Mouse (Mus musculus): ENCODE measurements around the gene Myo18a. TPM values are rescaled to one million over a fixed set of nuclear protein-coding genes. Genes with fewer than 3 reads are reported as not detected.

Myo18a gene
- polyA plus RNA-seq, 1 experiment from 2014 or later: 44.9 TPM

DNA sequence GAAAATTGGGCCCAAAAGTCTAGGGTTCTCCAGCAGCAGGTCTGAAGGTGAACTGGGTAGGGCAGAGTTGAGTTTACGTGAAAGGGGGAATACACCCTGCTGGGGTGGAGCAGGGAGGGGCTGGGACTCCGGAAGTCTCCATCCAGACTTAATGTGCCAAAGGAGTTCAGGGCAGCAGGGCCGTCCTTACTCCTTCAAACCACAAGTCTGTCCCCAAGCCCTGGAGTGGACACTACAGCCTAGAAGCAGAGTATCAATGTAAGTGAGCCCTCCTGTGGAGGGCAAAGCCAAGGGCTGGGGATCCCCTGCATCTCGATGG lies 2.4 kb downstream of the Myo18a start:
- H3K9me3 ChIP-seq (replicated peaks; ENCODE audit: control insufficient read depth, low read length): no peaks in the 10 kb centered on the region
- H3K9ac ChIP-seq (ENCODE audit: low read length): peak overlapping the region; percentile 36; the same call in 1 of the 2 replicates
- H3K4me2 ChIP-seq (ENCODE audit: low read depth, low read length): peak overlapping the region; percentile 64
- H3K36me3 ChIP-seq (ENCODE audit: control insufficient read depth, insufficient read depth, low read length): no peaks in the 10 kb centered on the region
- 45% methylated on average over 4 of the region's 4 CpGs for WGBS
- H3K27ac ChIP-seq (ENCODE audit: low read length): peak overlapping the region; percentile 73
- H3K27me3 ChIP-seq (ENCODE audit: control insufficient read depth, insufficient read depth, low read length): no peaks in the 10 kb centered on the region
- H3K4me3 ChIP-seq (replicated peaks; ENCODE audit: low read length): 0 out of 2 replicates have a peak overlapping the region, but pooled peaks have one; percentile 9
- peaks cover 35% of the 10 kb centered on the region for H3K4me1 ChIP-seq (ENCODE audit: control insufficient read depth, insufficient read depth, low read length)
- peak; percentile 14; the same call in 1 of the 2 replicates for ATAC-seq (ENCODE audit: insufficient read depth, low FRiP score)

- H3K9me3 ChIP-seq (replicated peaks; ENCODE audit: control insufficient read depth, low read length): no peaks in the 10 kb centered on the region
These were observed 3.4 kb downstream of the Myo18a start for GRCm38 (mm10) chr11:77766351-77767001.

GRCm38 (mm10) chr11:77769496-77769895 lies 6.5 kb downstream of the Myo18a start:
- no peak overlapping the region for H3K4me2 ChIP-seq (ENCODE audit: low read depth, low read length)
- H3K4me3 ChIP-seq (replicated peaks; ENCODE audit: low read length): no peak overlapping the region
- H3K27ac ChIP-seq (ENCODE audit: low read length): no peak overlapping the region
- no peaks in the 10 kb centered on the region for H3K27me3 ChIP-seq (ENCODE audit: control insufficient read depth, insufficient read depth, low read length)
- no peaks in the 10 kb centered on the region for H3K36me3 ChIP-seq (ENCODE audit: control insufficient read depth, insufficient read depth, low read length)
- H3K4me1 ChIP-seq (ENCODE audit: control insufficient read depth, insufficient read depth, low read length): peaks cover 30% of the 10 kb centered on the region
- no peaks in the 10 kb centered on the region for H3K9me3 ChIP-seq (replicated peaks; ENCODE audit: control insufficient read depth, low read length)
- H3K9ac ChIP-seq (ENCODE audit: low read length): no peak overlapping the region
- no peak for ATAC-seq (ENCODE audit: insufficient read depth, low FRiP score)
- WGBS: 78% methylated on average over 4 of the region's 4 CpGs

More at GRCm38 (mm10) chr11:77766351-77767001, 3.4 kb downstream of the Myo18a start:
- ATAC-seq (ENCODE audit: insufficient read depth, low FRiP score): peak; percentile 68
- 3% methylated on average over 35 of the region's 35 CpGs for WGBS
- peak overlapping the region; percentile 64 for H3K4me2 ChIP-seq (ENCODE audit: low read depth, low read length)
- H3K4me3 ChIP-seq (replicated peaks; ENCODE audit: low read length): peak overlapping the region; percentile 48
- H3K27me3 ChIP-seq (ENCODE audit: control insufficient read depth, insufficient read depth, low read length): no peaks in the 10 kb centered on the region
- peak overlapping the region; percentile 73 for H3K27ac ChIP-seq (ENCODE audit: low read length)
- H3K9ac ChIP-seq (ENCODE audit: low read length): peak overlapping the region; percentile 69
- H3K4me1 ChIP-seq (ENCODE audit: control insufficient read depth, insufficient read depth, low read length): peaks cover 35% of the 10 kb centered on the region
- H3K36me3 ChIP-seq (ENCODE audit: control insufficient read depth, insufficient read depth, low read length): no peaks in the 10 kb centered on the region

GRCm38 (mm10) chr11:77770346-77770745 lies 7.3 kb downstream of the Myo18a start:
- Histone ChIP-seq H3K27ac (ENCODE audit: low read length) (no peak overlapping the region), H3K4me3 (replicated peaks; ENCODE audit: low read length) (no peak overlapping the region), H3K36me3 (ENCODE audit: control insufficient read depth, insufficient read depth, low read length) (no peaks in the 10 kb centered on the region), H3K4me1 (ENCODE audit: control insufficient read depth, insufficient read depth, low read length) (peaks cover 24% of the 10 kb centered on the region), H3K9me3 (replicated peaks; ENCODE audit: control insufficient read depth, low read length) (no peaks in the 10 kb centered on the region), H3K27me3 (ENCODE audit: control insufficient read depth, insufficient read depth, low read length) (no peaks in the 10 kb centered on the region), H3K9ac (ENCODE audit: low read length) (no peak overlapping the region), H3K4me2 (ENCODE audit: low read depth, low read length) (no peak overlapping the region)
- WGBS: 70% methylated on average over 8 of the region's 8 CpGs
- no peak for ATAC-seq (ENCODE audit: insufficient read depth, low FRiP score)

- ATAC-seq (ENCODE audit: insufficient read depth, low FRiP score): peak; percentile 90
- Histone ChIP-seq H3K4me3 (replicated peaks; ENCODE audit: low read length) (no peak overlapping the region), H3K9ac (ENCODE audit: low read length) (peak overlapping the region; percentile 35; the same call in 1 of the 2 replicates), H3K4me1 (ENCODE audit: control insufficient read depth, insufficient read depth, low read length) (peaks cover 13% of the 10 kb centered on the region; the same call in 1 of the 2 replicates), H3K4me2 (ENCODE audit: low read depth, low read length) (0 out of 2 replicates have a peak overlapping the region, but pooled peaks have one; percentile 9), H3K27ac (ENCODE audit: low read length) (peak overlapping the region; percentile 93), H3K36me3 (ENCODE audit: control insufficient read depth, insufficient read depth, low read length) (no peaks in the 10 kb centered on the region), H3K27me3 (ENCODE audit: control insufficient read depth, insufficient read depth, low read length) (no peaks in the 10 kb centered on the region), H3K9me3 (replicated peaks; ENCODE audit: control insufficient read depth, low read length) (no peaks in the 10 kb centered on the region)
- WGBS: 42% methylated on average over 8 of the region's 8 CpGs
These were observed 9.1 kb downstream of the Myo18a start for GRCm38 (mm10) chr11:77771879-77772713.

GRCm38 (mm10) chr11:77775701-77776400 lies 12.8 kb downstream of the Myo18a start:
- H3K4me3 ChIP-seq (replicated peaks; ENCODE audit: low read length): no peak overlapping the region
- no peaks in the 10 kb centered on the region for H3K9me3 ChIP-seq (replicated peaks; ENCODE audit: control insufficient read depth, low read length)
- no peaks in the 10 kb centered on the region for H3K27me3 ChIP-seq (ENCODE audit: control insufficient read depth, insufficient read depth, low read length)
- WGBS: 61% methylated on average over 9 of the region's 9 CpGs
- no peak overlapping the region for H3K9ac ChIP-seq (ENCODE audit: low read length)
- 0 out of 2 replicates have a peak, but pooled peaks cover 7% of the 10 kb centered on the region for H3K36me3 ChIP-seq (ENCODE audit: control insufficient read depth, insufficient read depth, low read length)
- peaks cover 13% of the 10 kb centered on the region; the same call in 1 of the 2 replicates for H3K4me1 ChIP-seq (ENCODE audit: control insufficient read depth, insufficient read depth, low read length)
- no peak overlapping the region for H3K4me2 ChIP-seq (ENCODE audit: low read depth, low read length)
- H3K27ac ChIP-seq (ENCODE audit: low read length): no peak overlapping the region
- no peak for ATAC-seq (ENCODE audit: insufficient read depth, low FRiP score)

GRCm38 (mm10) chr11:77777436-77777835 lies 14.4 kb downstream of the Myo18a start:
- H3K4me2 ChIP-seq (ENCODE audit: low read depth, low read length): no peak overlapping the region
- H3K27me3 ChIP-seq (ENCODE audit: control insufficient read depth, insufficient read depth, low read length): no peaks in the 10 kb centered on the region
- ATAC-seq (ENCODE audit: insufficient read depth, low FRiP score): no peak
- H3K9me3 ChIP-seq (replicated peaks; ENCODE audit: control insufficient read depth, low read length): no peaks in the 10 kb centered on the region
- H3K4me3 ChIP-seq (replicated peaks; ENCODE audit: low read length): no peak overlapping the region
- H3K36me3 ChIP-seq (ENCODE audit: control insufficient read depth, insufficient read depth, low read length): 0 out of 2 replicates have a peak, but pooled peaks cover 7% of the 10 kb centered on the region
- H3K27ac ChIP-seq (ENCODE audit: low read length): no peak overlapping the region
- no peak overlapping the region for H3K9ac ChIP-seq (ENCODE audit: low read length)
- WGBS: 91% methylated on average over 17 of the region's 17 CpGs
- peaks cover 15% of the 10 kb centered on the region; the same call in 1 of the 2 replicates for H3K4me1 ChIP-seq (ENCODE audit: control insufficient read depth, insufficient read depth, low read length)

DNA sequence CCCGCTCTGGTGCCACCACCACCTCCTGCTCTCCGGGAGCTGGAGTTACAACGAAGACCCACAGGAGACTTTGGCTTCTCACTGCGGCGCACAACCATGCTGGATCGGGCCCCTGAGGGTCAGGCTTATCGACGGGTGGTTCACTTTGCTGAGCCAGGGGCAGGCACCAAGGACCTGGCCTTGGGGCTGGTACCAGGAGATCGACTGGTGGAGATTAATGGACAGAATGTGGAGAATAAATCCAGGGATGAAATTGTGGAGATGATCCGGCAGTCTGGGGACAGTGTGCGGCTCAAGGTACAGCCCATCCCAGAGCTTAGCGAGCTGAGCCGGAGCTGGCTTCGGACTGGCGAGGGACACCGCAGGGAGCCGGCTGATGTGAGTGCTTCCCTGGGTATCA lies 14.9 kb downstream of the Myo18a start:
- Histone ChIP-seq H3K4me3 (replicated peaks; ENCODE audit: low read length) (no peak overlapping the region), H3K36me3 (ENCODE audit: control insufficient read depth, insufficient read depth, low read length) (0 out of 2 replicates have a peak, but pooled peaks cover 7% of the 10 kb centered on the region), H3K27me3 (ENCODE audit: control insufficient read depth, insufficient read depth, low read length) (no peaks in the 10 kb centered on the region), H3K9ac (ENCODE audit: low read length) (no peak overlapping the region), H3K27ac (ENCODE audit: low read length) (no peak overlapping the region), H3K4me1 (ENCODE audit: control insufficient read depth, insufficient read depth, low read length) (peaks cover 12% of the 10 kb centered on the region; the same call in 1 of the 2 replicates), H3K9me3 (replicated peaks; ENCODE audit: control insufficient read depth, low read length) (no peaks in the 10 kb centered on the region), H3K4me2 (ENCODE audit: low read depth, low read length) (no peak overlapping the region)
- no peak for ATAC-seq (ENCODE audit: insufficient read depth, low FRiP score)
- 93% methylated on average over 17 of the region's 17 CpGs for WGBS
